Mouse (Mus musculus): ENCODE data around the gene Phpt1. TPM values are rescaled to one million over a fixed set of nuclear protein-coding genes. Genes with fewer than 3 reads are reported as not detected.
A peak's percentile ranks its signal among the peaks of the same experiment; 100 is the strongest.
"Not testable (repeated sequence)": the region's sequence is repeated elsewhere in the genome, so short reads cannot be mapped to it uniquely, and the experiment has no call there.

The Phpt1 gene
- polyA plus RNA-seq, 1 experiment from 2014 or later: 216 TPM

DNA sequence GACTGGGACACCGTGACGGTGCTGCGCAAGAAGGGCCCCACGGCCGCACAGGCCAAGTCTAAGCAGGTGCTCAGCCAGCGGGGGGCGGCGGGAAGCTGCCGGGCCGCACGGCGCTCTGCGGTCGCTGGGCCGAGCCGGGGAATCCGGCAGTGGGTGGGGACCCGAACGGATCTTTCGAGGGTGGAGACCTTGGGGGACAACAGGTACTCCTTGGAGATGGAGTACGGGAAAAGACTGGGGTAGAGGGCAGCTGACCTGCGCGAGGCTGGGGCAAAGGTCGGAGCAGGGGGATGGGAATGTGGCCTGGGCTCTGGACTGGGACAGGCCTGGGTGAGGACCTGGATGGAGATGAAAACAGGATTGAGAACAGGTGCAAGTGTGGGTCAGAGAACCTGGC lies 17.1 kb downstream of the Phpt1 start:
- 1% methylated on average over 24 of the region's 24 CpGs for WGBS
- H3K27me3 ChIP-seq (replicated peaks; ENCODE audit: control insufficient read depth, insufficient read depth, low read length): no peaks in the 10 kb centered on the region
- peak overlapping the region; percentile 97 for H3K9ac ChIP-seq (ENCODE audit: low read length)
- H3K36me3 ChIP-seq (ENCODE audit: control insufficient read depth, insufficient read depth, low read length): peaks cover 27% of the 10 kb centered on the region
- H3K4me3 ChIP-seq (ENCODE audit: low read depth, low read length): peak overlapping the region; percentile 89
- H3K27ac ChIP-seq (ENCODE audit: low read depth, low read length): peak overlapping the region; percentile 39; the same call in 1 of the 2 replicates
- ATAC-seq: no peak; the same call in 1 of the 2 replicates
- no peaks in the 10 kb centered on the region for H3K9me3 ChIP-seq (replicated peaks; ENCODE audit: control insufficient read depth, low read length)
- DNase-seq (ENCODE audit: low spot score): no peak
- H3K4me1 ChIP-seq (ENCODE audit: control insufficient read depth, insufficient read depth, low read length): peaks cover 17% of the 10 kb centered on the region
- H3K4me2 ChIP-seq (ENCODE audit: low read length): peak overlapping the region; percentile 86

DNA sequence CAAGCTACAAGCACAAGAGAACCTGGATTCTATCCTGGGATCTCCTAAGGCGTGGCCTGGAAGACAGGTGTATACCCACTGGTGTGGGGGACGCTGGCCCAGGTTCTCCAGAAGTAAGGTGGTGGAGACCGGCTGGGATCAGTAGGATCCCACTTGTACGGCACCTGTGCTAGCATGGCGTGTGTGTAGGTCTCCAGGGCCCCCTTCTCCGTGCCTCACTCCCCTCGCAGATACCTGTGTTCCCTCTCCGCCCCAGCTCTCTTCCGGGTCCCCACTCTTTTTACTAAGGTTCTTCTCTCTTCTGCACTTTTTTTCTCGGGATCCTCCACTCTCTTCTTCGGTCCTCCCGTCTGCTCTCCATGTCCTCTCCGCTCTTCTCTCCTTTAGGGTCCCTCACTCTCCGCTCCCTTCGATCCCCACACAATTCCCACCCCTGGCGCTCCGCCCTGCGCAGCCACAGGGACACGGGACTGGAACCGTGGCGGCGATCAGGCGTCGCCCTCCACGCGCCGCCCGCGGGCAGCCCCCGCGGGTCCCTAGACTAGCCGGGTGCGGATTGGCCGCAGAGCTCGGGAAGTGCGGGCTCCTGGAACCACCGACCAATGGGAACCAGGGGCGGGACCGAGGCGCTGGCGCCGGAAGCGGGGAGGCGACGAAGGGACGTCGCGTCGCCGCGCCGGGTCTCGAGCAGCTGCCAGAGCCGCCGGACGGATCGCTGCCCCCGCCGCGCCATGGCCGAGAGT lies 17.6 kb downstream of the Phpt1 start, which contains the start of gene Edf1:
TSS of gene Edf1 (plus strand) at position 627 of the 743 bp plus-strand sequence.
- DNase-seq (ENCODE audit: low spot score): peak; percentile 97
- peak within 1 kb of the TSS; percentile 86 for H3K4me2 ChIP-seq (ENCODE audit: low read length)
- peak; percentile 99 for ATAC-seq
- H3K27me3 ChIP-seq (replicated peaks; ENCODE audit: control insufficient read depth, insufficient read depth, low read length): no peaks in the 10 kb centered on the region
- peak within 1 kb of the TSS; percentile 89 for H3K4me3 ChIP-seq (ENCODE audit: low read depth, low read length)
- H3K27ac ChIP-seq (ENCODE audit: low read depth, low read length): peak within 1 kb of the TSS; percentile 39; the same call in 1 of the 2 replicates
- no peaks in the 10 kb centered on the region for H3K9me3 ChIP-seq (replicated peaks; ENCODE audit: control insufficient read depth, low read length)
- under 1% methylated on average over 61 of the region's 61 CpGs for WGBS
- H3K9ac ChIP-seq (ENCODE audit: low read length): peak within 1 kb of the TSS; percentile 97
- peaks cover 17% of the 10 kb centered on the region for H3K4me1 ChIP-seq (ENCODE audit: control insufficient read depth, insufficient read depth, low read length)
- H3K36me3 ChIP-seq (ENCODE audit: control insufficient read depth, insufficient read depth, low read length): peaks cover 21% of the 10 kb centered on the region

DNA sequence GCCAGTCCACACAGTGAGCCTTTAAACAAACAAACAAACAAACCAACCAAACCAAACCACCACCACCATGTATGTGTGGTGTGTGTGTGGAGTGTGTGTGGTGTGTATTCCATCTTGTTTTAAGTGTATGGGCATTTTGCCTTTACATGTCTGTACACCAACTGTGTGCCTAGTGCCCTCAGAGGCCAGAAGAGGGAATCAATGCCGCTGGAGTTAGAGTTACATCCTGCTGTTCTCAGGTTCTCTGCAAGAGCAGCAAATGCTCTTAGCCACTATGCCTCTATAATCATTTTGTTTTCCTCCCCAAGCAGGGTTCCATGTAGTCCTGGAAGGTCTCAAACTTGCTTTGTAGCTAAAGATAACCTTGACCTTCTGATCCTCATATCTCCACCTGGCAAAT lies 18.7 kb downstream of the Phpt1 start:
- no peak for ATAC-seq
- 57% methylated on average over 1 of the region's 1 CpGs for WGBS

DNA sequence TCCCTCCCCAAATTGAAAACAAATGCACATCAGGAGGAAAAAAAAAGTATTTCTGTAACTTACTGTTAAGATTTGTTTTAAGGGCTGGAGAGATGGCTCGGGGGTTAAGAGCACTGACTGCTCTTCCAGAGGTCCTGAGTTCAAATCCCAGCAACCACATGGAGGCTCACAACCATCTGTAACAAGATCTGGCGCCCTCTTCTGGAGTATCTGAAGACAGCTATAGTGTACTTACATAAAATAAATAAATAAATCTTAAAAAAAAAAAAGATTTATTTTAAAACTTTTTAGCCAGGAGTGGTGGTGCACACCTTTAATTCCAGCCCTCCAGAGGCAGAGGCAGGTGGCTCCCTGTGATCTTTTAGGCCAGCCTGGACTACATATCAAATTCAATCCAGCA lies 19.5 kb downstream of the Phpt1 start:
- H3K4me3 ChIP-seq (ENCODE audit: low read depth, low read length); H3K9me3 ChIP-seq (replicated peaks; ENCODE audit: control insufficient read depth, low read length); H3K4me2 ChIP-seq (ENCODE audit: low read length); ATAC-seq; H3K27me3 ChIP-seq (replicated peaks; ENCODE audit: control insufficient read depth, insufficient read depth, low read length); H3K9ac ChIP-seq (ENCODE audit: low read length); DNase-seq (ENCODE audit: low spot score); H3K27ac ChIP-seq (ENCODE audit: low read depth, low read length); H3K36me3 ChIP-seq (ENCODE audit: control insufficient read depth, insufficient read depth, low read length): not testable (repeated sequence)
- 51% methylated on average over 2 of the region's 2 CpGs for WGBS
- H3K4me1 ChIP-seq (ENCODE audit: control insufficient read depth, insufficient read depth, low read length): peaks cover 17% of the 10 kb centered on the region

More for the DNA sequence above, 18.7 kb downstream of the Phpt1 start:
- H3K27ac ChIP-seq (ENCODE audit: low read depth, low read length): no peak overlapping the region
- DNase-seq (ENCODE audit: low spot score): no peak
- peaks cover 10% of the 10 kb centered on the region for H3K36me3 ChIP-seq (ENCODE audit: control insufficient read depth, insufficient read depth, low read length)
- no peak overlapping the region for H3K9ac ChIP-seq (ENCODE audit: low read length)
- no peaks in the 10 kb centered on the region for H3K27me3 ChIP-seq (replicated peaks; ENCODE audit: control insufficient read depth, insufficient read depth, low read length)
- H3K4me1 ChIP-seq (ENCODE audit: control insufficient read depth, insufficient read depth, low read length): peaks cover 17% of the 10 kb centered on the region
- H3K4me3 ChIP-seq (ENCODE audit: low read depth, low read length): no peak overlapping the region
- no peak overlapping the region; the same call in 1 of the 2 replicates for H3K4me2 ChIP-seq (ENCODE audit: low read length)
- H3K9me3 ChIP-seq (replicated peaks; ENCODE audit: control insufficient read depth, low read length): no peaks in the 10 kb centered on the region

DNA sequence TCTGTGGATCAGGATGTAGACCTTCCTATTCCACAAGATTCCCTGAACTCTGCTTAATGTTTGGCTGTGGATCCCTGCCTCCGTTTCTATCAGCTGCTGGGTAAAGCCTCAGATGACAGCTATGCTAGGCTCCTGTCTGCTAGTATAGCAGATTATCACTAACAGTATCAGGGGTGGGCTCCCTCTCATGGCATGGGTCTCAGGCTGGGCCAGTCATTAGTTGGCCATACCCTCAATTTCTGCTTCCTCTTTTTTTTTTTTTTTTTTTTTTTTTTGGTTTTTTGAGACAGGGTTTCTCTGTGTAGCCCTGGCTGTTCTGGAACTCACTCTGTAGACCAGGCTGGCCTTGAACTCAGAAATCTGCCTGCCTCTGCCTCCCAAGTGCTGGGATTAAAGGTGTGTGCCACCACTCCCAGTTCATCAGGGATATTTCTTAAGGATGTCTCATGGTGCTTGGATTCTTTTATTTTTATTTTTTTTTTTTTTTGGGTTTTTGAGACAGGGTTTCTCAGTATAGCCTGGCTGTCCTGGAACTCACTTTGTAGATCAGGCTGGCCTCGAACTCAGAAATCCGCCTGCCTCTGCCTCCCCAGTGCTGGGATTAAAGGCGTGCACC lies 21.7 kb downstream of the Phpt1 start:
- not testable (repeated sequence) for H3K9me3 ChIP-seq (replicated peaks; ENCODE audit: control insufficient read depth, low read length); H3K4me3 ChIP-seq (ENCODE audit: low read depth, low read length); H3K27ac ChIP-seq (ENCODE audit: low read depth, low read length); ATAC-seq; H3K4me2 ChIP-seq (ENCODE audit: low read length); DNase-seq (ENCODE audit: low spot score); H3K9ac ChIP-seq (ENCODE audit: low read length); H3K27me3 ChIP-seq (replicated peaks; ENCODE audit: control insufficient read depth, insufficient read depth, low read length); H3K36me3 ChIP-seq (ENCODE audit: control insufficient read depth, insufficient read depth, low read length); H3K4me1 ChIP-seq (ENCODE audit: control insufficient read depth, insufficient read depth, low read length)
- WGBS: 80% methylated on average over 4 of the region's 4 CpGs

DNA sequence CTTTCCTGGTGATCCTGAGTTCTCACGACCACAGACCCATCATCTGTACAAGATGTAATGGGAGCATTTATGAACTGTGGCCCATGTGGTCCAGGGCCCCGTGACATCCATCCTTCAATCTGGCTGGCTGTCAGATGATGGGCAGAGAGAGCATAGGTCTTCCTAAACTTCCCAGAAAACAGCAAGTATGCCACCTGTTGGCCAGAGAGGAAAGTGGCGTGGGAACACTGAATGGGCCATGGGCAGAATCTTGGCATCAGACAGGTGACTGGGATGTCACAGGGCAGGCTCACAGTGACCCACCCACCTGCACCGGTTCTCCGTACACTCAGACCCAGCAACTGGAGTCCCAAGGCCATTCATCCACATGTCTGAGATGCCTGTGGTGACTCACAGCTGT lies 23.8 kb downstream of the Phpt1 start:
- Histone ChIP-seq H3K9me3 (replicated peaks; ENCODE audit: control insufficient read depth, low read length) (no peaks in the 10 kb centered on the region), H3K27ac (ENCODE audit: low read depth, low read length) (no peak overlapping the region), H3K27me3 (replicated peaks; ENCODE audit: control insufficient read depth, insufficient read depth, low read length) (no peaks in the 10 kb centered on the region), H3K4me3 (ENCODE audit: low read depth, low read length) (no peak overlapping the region), H3K9ac (ENCODE audit: low read length) (no peak overlapping the region), H3K4me2 (ENCODE audit: low read length) (no peak overlapping the region), H3K36me3 (ENCODE audit: control insufficient read depth, insufficient read depth, low read length) (no peaks in the 10 kb centered on the region), H3K4me1 (ENCODE audit: control insufficient read depth, insufficient read depth, low read length) (peaks cover 5% of the 10 kb centered on the region; the same call in 1 of the 2 replicates)
- 35% methylated on average over 5 of the region's 5 CpGs for WGBS
- no peak for ATAC-seq
- DNase-seq (ENCODE audit: low spot score): peak; percentile 39

DNA sequence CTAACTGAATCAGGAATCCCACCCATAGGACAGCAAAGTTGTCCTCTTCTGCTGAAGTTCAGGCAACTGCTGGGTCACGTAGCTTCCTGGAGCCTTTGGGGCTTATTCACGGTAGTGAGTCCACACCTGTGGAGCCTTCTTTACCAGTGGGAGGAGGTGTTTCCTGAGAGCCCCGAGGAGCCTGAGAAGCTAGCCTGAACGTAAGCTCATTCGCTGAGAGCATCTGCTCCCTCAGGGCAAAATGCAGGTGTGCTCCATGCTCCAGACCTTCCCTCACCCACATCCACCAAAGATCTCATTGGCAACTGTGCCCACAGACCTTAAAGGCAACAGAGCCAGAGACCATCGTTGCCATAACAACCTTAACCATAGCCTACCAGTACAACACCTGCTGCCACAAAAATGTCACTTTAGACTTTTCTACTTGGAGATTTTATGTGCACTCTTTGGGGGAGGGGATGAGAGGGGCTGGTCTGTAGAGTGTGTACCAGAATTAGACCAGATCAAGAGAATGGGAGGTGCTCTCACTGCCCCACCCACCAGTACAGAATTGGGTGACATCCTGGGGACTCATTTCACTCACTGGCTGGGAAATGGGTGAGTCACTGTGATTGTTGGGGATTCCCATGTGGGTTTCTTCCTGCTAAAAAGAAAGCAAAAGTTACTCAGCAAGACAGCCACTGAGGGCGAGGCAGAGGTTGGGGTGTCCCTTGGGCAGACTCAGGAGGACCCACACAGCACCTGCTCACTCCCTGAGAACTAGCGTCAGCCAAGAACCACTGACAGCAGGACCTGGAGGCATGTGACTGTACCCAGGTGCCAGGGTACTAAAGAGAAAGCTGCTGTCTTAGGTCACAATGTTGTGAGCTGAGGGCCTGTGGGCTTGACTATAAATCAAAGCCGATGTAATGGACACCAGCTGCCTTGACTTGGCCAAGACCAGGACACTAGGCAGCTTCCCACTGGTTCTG lies 25.7 kb downstream of the Phpt1 start:
- peaks cover 12% of the 10 kb centered on the region for H3K4me1 ChIP-seq (ENCODE audit: control insufficient read depth, insufficient read depth, low read length)
- no peak overlapping the region for H3K9ac ChIP-seq (ENCODE audit: low read length)
- ATAC-seq (no peak), DNase-seq (ENCODE audit: low spot score) (no peak)
- 80% methylated on average over 9 of the region's 9 CpGs for WGBS
- H3K4me3 ChIP-seq (ENCODE audit: low read depth, low read length): no peak overlapping the region
- no peak overlapping the region for H3K27ac ChIP-seq (ENCODE audit: low read depth, low read length)
- no peaks in the 10 kb centered on the region for H3K36me3 ChIP-seq (ENCODE audit: control insufficient read depth, insufficient read depth, low read length)
- no peaks in the 10 kb centered on the region for H3K9me3 ChIP-seq (replicated peaks; ENCODE audit: control insufficient read depth, low read length)
- no peak overlapping the region for H3K4me2 ChIP-seq (ENCODE audit: low read length)
- no peaks in the 10 kb centered on the region for H3K27me3 ChIP-seq (replicated peaks; ENCODE audit: control insufficient read depth, insufficient read depth, low read length)

DNA sequence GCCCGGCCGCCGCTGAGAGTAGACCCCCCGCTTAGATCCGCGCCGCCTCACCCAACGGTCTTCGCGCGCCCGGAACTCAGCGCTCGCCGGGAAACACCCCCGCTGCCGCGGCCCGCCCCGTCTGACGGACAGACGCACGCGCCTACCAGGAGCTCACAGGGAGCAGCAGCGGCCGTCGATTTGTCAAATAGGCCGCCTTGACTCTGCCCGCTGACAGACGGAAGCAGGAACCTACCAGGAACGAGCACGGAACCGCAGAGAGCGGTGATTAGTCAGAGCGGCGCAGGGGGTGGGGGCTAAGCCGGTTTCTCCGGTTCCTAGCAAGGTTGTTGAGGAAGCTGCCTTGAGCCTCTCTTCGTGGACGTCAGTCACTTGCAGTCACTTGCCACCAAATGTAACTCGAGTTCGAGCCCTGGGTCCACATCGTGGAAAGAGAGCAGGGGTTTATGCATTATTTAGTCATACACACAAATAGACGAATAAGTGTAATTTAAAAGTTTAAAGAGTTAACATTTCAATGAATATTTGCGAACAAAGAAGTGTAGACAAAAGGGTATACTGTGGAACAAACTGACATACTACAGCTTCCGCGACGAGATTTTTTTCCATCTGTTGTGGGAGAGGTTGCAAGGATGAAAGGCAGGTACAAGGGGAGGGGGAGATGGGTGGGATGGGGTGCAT lies 28.1 kb downstream of the Phpt1 start, which contains the start of gene Traf2:
TSS of gene Traf2 (minus strand) at position 130 of the 681 bp plus-strand sequence.
- peak within 1 kb of the TSS; percentile 78 for H3K9ac ChIP-seq (ENCODE audit: low read length)
- peak within 1 kb of the TSS; percentile 77 for H3K4me2 ChIP-seq (ENCODE audit: low read length)
- no peaks in the 10 kb centered on the region for H3K27me3 ChIP-seq (replicated peaks; ENCODE audit: control insufficient read depth, insufficient read depth, low read length)
- H3K27ac ChIP-seq (ENCODE audit: low read depth, low read length): no peak within 1 kb of the TSS; the same call in 1 of the 2 replicates
- H3K9me3 ChIP-seq (replicated peaks; ENCODE audit: control insufficient read depth, low read length): no peaks in the 10 kb centered on the region
- peaks cover 12% of the 10 kb centered on the region for H3K4me1 ChIP-seq (ENCODE audit: control insufficient read depth, insufficient read depth, low read length)
- H3K36me3 ChIP-seq (ENCODE audit: control insufficient read depth, insufficient read depth, low read length): no peaks in the 10 kb centered on the region
- DNase-seq (ENCODE audit: low spot score): peak; percentile 99
- peak; percentile 100 for ATAC-seq
- 3% methylated on average over 35 of the region's 48 CpGs for WGBS
- peak within 1 kb of the TSS; percentile 68 for H3K4me3 ChIP-seq (ENCODE audit: low read depth, low read length)

Data from forebrain, embryonic 14.5 days (tissue).